Mouse (Mus musculus): ENCODE data around the gene Supt5. TPM values are rescaled to one million over a fixed set of nuclear protein-coding genes. Genes with fewer than 3 reads are reported as not detected.

The Supt5 gene
- polyA plus RNA-seq, 1 experiment = 25.7 TPM

DNA sequence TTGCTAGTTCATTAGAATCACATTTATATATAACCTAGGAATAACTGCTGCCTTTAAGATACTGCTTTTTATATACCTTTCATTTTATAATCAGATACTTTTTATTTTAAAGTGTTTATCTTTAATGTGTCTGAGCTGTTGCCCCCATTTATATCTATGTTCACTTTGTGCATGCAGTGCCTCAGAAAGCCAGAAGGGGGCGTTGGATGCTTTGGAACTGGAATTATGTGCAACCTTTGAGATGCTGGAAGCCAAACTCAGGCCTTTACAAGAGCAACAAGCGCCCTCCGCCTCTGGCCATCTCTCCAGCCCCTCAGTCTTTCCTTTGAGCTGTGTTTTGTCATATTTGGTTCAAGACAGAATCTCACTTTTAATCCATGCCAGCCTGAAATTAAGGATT is 66.8 kb downstream of the Supt5 start:
- H3K4me3 ChIP-seq (ENCODE audit: insufficient read depth, low read depth, low read length) = no peak overlapping the region

DNA sequence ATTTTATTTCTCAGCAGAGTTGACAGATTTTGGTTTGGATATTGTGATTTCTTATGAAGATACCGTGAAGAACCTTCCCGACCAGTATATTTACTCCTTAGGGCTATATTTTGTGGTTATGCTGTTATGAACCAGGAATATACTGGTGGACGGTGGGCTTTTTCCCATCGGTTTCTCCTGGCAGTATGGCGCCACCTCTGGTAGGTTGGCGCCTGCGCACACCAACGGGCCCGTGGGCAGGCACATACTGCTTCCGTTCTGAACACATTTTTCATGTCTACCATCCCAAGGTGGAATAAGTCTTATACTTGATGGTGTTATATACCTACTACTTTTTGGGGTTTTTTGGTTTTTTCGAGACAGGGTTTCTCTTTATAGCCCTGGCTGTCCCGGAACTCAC is 69.2 kb downstream of the Supt5 start:
- Histone ChIP-seq H3K4me1 (ENCODE audit: control insufficient read depth, insufficient read depth, insufficient read length, low read length) (0 out of 2 replicates have a peak, but pooled peaks cover 2% of the 10 kb centered on the region), H3K4me3 (ENCODE audit: insufficient read depth, low read depth, low read length) (no peak overlapping the region), H3K27ac (replicated peaks; ENCODE audit: low read depth, low read length) (no peak overlapping the region)

More for the DNA sequence above, 66.8 kb downstream of the Supt5 start:
- no peak overlapping the region for H3K27ac ChIP-seq (replicated peaks; ENCODE audit: low read depth, low read length)
- 0 out of 2 replicates have a peak, but pooled peaks cover 2% of the 10 kb centered on the region for H3K4me1 ChIP-seq (ENCODE audit: control insufficient read depth, insufficient read depth, insufficient read length, low read length)

DNA sequence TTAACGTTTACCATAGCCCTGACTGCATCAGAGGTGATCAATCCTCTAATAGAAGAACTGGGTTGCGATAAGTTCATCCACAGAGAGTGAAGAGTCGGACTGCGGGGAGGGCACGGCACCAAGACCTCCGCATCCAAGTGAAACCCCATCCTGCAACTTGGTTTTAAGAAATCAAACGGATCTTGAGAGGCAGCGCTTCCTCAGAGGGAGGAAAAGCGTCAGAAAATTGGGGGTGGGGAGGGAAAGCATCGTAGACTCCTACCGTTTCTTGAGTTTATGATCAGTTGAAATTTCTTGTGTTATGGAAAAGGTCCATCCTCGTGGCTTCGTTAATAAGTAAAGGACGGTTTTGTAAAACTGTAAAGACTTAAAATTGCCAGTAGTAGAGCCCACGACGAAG is 70.0 kb downstream of the Supt5 start:
- Histone ChIP-seq H3K4me3 (ENCODE audit: insufficient read depth, low read depth, low read length) (peak overlapping the region; percentile 87), H3K27ac (replicated peaks; ENCODE audit: low read depth, low read length) (peak overlapping the region; percentile 7; the same call in 1 of the 2 replicates), H3K4me1 (ENCODE audit: control insufficient read depth, insufficient read depth, insufficient read length, low read length) (0 out of 2 replicates have a peak, but pooled peaks cover 2% of the 10 kb centered on the region)

DNA sequence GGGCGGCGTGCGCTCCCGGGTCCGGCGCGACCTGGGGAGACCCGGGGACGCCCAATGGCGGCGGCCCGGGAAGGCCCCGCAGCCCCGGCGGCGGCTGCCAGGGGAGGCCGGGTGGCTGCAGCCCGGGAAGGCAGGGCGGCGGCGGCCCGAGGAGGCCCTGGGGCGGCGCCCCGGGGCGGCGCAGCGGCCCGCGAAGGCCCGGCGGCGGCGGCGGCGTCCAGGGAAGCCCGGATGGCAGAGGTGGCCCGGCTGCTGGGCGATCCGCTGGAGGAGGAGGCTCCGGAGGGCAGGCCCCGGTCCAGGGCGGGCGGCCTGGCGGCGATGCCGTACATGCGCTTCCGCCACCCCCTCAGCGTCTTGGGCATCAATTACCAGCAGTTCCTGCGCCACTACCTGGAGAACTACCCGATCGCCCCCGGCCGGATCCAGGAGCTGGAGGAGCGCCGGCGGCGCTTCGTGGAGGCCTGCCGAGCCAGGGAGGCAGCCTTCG is 70.5 kb downstream of the Supt5 start:
- H3K4me3 ChIP-seq (ENCODE audit: insufficient read depth, low read depth, low read length) = peak overlapping the region; percentile 87
- 0 out of 2 replicates have a peak overlapping the region, but pooled peaks have one; percentile 7 for H3K27ac ChIP-seq (replicated peaks; ENCODE audit: low read depth, low read length)
- 0 out of 2 replicates have a peak, but pooled peaks cover 2% of the 10 kb centered on the region for H3K4me1 ChIP-seq (ENCODE audit: control insufficient read depth, insufficient read depth, insufficient read length, low read length)

DNA sequence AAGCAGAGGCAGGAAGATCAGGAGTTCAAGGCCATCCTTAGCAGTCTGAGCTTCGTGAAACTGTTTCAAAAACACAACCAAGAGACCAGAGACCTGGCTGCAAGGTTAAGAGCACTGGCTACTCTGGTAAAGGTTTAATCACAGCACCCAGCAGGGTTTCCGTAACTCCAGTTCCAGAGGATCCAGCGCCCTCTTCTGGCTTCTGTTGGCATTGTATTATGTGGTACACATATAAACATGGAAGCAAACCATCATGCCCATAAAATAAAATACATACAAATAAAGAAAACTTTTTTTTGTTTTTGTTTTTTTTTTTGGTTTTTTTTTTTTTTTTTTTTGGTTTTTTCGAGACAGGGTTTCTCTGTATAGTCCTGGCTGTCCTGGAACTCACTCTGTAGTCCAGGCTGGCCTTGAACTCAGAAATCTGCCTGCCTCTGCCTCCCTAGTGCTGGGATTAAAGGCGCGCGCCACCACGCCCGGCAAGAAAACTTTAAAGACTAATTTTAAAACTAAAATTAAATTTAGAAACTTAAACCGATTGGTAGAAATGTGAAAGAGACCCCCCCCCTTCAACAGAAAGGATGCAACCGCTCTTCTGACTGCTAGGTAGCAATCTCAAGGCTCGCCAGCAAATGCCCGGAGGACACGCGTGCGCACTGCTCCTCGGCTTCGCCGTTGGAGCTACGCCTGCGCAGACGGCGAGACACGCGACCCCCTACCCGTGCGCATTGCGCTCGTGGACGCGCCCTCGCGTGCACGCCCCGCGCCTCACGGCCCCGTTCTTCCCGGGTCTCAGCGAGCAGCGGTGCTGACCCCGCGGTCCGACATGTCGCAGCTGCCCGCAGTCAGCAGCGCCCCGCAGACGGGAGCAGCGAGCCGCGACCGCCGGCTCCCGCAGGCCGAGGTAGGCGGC is 71.2 kb downstream of the Supt5 start, which contains the start of gene Eid2:
Eid2 (plus strand) TSS at position 753 of the 913 bp plus-strand sequence.
- H3K4me3 ChIP-seq (ENCODE audit: insufficient read depth, low read depth, low read length) = peak within 1 kb of the TSS; percentile 87
- peak within 1 kb of the TSS; percentile 7; the same call in 1 of the 2 replicates for H3K27ac ChIP-seq (replicated peaks; ENCODE audit: low read depth, low read length)
- H3K4me1 ChIP-seq (ENCODE audit: control insufficient read depth, insufficient read depth, insufficient read length, low read length) = 0 out of 2 replicates have a peak, but pooled peaks cover 2% of the 10 kb centered on the region

DNA sequence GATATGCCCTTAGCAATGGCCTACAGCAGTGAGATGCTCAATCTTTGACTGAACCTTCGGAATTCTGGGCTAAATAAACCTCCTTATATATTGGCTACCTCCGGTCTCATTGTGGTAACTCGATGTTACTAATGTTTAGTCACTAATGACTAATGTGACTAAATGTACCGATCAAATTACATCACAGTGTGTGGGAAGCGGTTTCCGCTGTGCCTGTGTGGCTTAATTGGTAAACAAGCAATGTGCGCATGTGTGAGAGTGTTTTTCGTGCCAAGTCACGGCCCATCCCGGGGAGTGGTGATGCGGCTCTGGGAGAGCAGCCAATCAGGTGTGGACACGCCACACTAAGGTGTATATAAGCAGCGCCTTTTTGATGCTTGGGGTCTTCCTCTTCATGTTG is 73.2 kb downstream of the Supt5 start:
- Histone ChIP-seq H3K4me1 (ENCODE audit: control insufficient read depth, insufficient read depth, insufficient read length, low read length) (0 out of 2 replicates have a peak, but pooled peaks cover 2% of the 10 kb centered on the region), H3K27ac (replicated peaks; ENCODE audit: low read depth, low read length) (no peak overlapping the region), H3K4me3 (ENCODE audit: insufficient read depth, low read depth, low read length) (no peak overlapping the region)

Other genes starting within 250 kb of the Supt5 start
- not detected in 2 replicates for gene 9530053A07Rik, start 209.3 kb downstream of the Supt5 start, polyA plus RNA-seq (2012; ENCODE audit: insufficient read depth, insufficient read length, missing spikeins)
- 19.9 and 25.7 TPM in 2 replicates for gene Fbl, start 169.0 kb downstream of the Supt5 start, polyA plus RNA-seq (2012; ENCODE audit: insufficient read depth, insufficient read length, missing spikeins)
- 17.9 and 26.8 TPM in 2 replicates for gene Dyrk1b, start 159.3 kb downstream of the Supt5 start, polyA plus RNA-seq (2012; ENCODE audit: insufficient read depth, insufficient read length, missing spikeins)
- 5.2 and 8.2 TPM in 2 replicates for gene Eid2, start 70.9 kb downstream of the Supt5 start, polyA plus RNA-seq (2012; ENCODE audit: insufficient read depth, insufficient read length, missing spikeins)
- 5.6 and 9.0 TPM in 2 replicates for gene Eid2b, start 61.0 kb downstream of the Supt5 start, polyA plus RNA-seq (2012; ENCODE audit: insufficient read depth, insufficient read length, missing spikeins)
- not detected in 2 replicates for gene Selenov, start 47.6 kb downstream of the Supt5 start, polyA plus RNA-seq (2012; ENCODE audit: insufficient read depth, insufficient read length, missing spikeins)
- not detected in 2 replicates for gene Dll3, start 36.5 kb downstream of the Supt5 start, polyA plus RNA-seq (2012; ENCODE audit: insufficient read depth, insufficient read length, missing spikeins)
- gene Timm50, start 26.7 kb downstream of the Supt5 start, polyA plus RNA-seq (2012; ENCODE audit: insufficient read depth, insufficient read length, missing spikeins) = 99.5 and 124 TPM in 2 replicates
- gene Rps16, start 11.9 kb upstream of the Supt5 start, polyA plus RNA-seq (2012; ENCODE audit: insufficient read depth, insufficient read length, missing spikeins) = 404 and 482 TPM in 2 replicates
- 3.1 and 3.5 TPM in 2 replicates for gene Plekhg2, start 33.9 kb upstream of the Supt5 start, polyA plus RNA-seq (2012; ENCODE audit: insufficient read depth, insufficient read length, missing spikeins)
- 25.1 and 70.2 TPM in 2 replicates for gene Zfp36, start 41.5 kb upstream of the Supt5 start, polyA plus RNA-seq (2012; ENCODE audit: insufficient read depth, insufficient read length, missing spikeins)
- gene Med29, start 54.0 kb upstream of the Supt5 start, polyA plus RNA-seq (2012; ENCODE audit: insufficient read depth, insufficient read length, missing spikeins) = 18.4 and 20.2 TPM in 2 replicates
- gene Paf1, start 54.2 kb upstream of the Supt5 start, polyA plus RNA-seq (2012; ENCODE audit: insufficient read depth, insufficient read length, missing spikeins) = 50.4 and 62.6 TPM in 2 replicates
- gene Gmfg, start 98.7 kb upstream of the Supt5 start, polyA plus RNA-seq (2012; ENCODE audit: insufficient read depth, insufficient read length, missing spikeins) = 7.1 and 9.6 TPM in 2 replicates
- gene Lrfn1, start 113.2 kb upstream of the Supt5 start, polyA plus RNA-seq (2012; ENCODE audit: insufficient read depth, insufficient read length, missing spikeins) = 0.38 TPM in 1 of 2 replicates, not detected in the other
- gene Ifnl2, start 171.7 kb upstream of the Supt5 start, polyA plus RNA-seq (2012; ENCODE audit: insufficient read depth, insufficient read length, missing spikeins) = not detected in 2 replicates
- gene Ifnl3, start 184.1 kb upstream of the Supt5 start, polyA plus RNA-seq (2012; ENCODE audit: insufficient read depth, insufficient read length, missing spikeins) = not detected in 2 replicates
- not detected in 2 replicates for gene Sycn, start 202.1 kb upstream of the Supt5 start, polyA plus RNA-seq (2012; ENCODE audit: insufficient read depth, insufficient read length, missing spikeins)
- not detected in 2 replicates for gene Nccrp1, start 208.5 kb upstream of the Supt5 start, polyA plus RNA-seq (2012; ENCODE audit: insufficient read depth, insufficient read length, missing spikeins)

Measured in brown adipose tissue, adult 24 weeks (tissue).